Mouse (Mus musculus) gastrocnemius, adult 8-10 months (tissue): ENCODE measurements around the gene Olfr1209. TPM values are rescaled to one million over a fixed set of nuclear protein-coding genes. Genes with fewer than 3 reads are reported as not detected.

Experiments
- DNase-seq, 2 experiments: peaks; one replicate each; pipeline ENCODE4 v3.0.0; 2022; ENCODE audit warnings: low spot score in 2 of 2
- total RNA-seq, 4 experiments: library from RNA; stranded (reverse); gene quantifications; 2 replicates each; pipeline ENCODE4 v1.2.4; 2022

Gene Olfr1209
- total RNA-seq, result not detected

GRCm38 (mm10) chr2:88915057-88915456 is at the start of gene Olfr1209:
Gene Olfr1209, minus strand, starts transcription at chr2:88915157.
- no peak for DNase-seq

GRCm38 (mm10) chr2:88953669-88954068 is 38.7 kb upstream of the Olfr1209 start, which contains the start of gene Olfr1212:
Gene Olfr1212, plus strand, starts transcription at chr2:88953969.
- DNase-seq, result no peak

- no peak for DNase-seq
Observed at GRCm38 (mm10) chr2:88938011-88938410, 23.1 kb upstream of the Olfr1209 start, which contains the start of gene Olfr1211. Gene Olfr1211, minus strand, starts transcription at chr2:88938111.

DNA sequence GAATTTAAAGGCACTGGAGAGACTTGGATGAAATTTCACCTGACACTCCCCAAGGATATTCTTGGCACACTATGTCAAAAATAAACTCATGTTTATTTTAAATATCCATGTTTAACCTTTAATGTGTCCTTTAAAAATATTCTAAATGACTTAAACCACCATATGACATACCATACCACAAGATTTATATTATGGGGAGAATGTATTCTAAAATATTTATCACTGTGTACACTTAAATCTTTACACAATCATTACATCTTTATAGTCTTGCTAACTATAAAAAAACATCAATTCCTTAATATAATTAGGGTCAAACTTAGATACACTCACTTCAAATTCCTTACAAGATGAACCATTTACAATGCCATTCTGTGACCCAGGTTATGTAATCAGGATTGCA is 12.7 kb downstream of the Olfr1209 start, which contains the start of gene Olfr1208:
Olfr1208 (minus strand) TSS at position 101 of the 400 bp plus-strand sequence.
- DNase-seq, result no peak

DNA sequence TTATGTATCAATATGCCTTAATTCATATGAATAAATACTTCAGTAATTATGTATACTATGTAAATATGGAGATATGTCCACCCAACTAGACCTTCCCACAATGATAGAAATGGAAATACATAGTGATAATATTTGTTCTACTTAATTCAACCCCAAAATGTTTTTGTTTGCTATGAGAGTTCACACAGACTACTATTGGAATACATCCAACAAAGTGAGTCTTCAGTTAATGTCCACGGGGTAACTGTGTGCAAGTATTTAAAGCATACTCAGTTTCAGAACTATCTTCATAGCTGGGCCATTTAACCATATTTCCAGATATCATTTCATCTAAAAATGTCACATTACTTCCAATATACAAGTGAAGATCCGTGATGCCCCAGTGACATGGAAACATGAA is 52.0 kb downstream of the Olfr1209 start, which contains the start of gene Olfr1206:
Olfr1206 (plus strand) TSS at position 301 of the 400 bp plus-strand sequence.
- no peak for DNase-seq

Other genes with a start within 250 kb of the Olfr1209 start
- gene Olfr1193, start 239.5 kb downstream of the Olfr1209 start, total RNA-seq, result not detected
- gene Olfr1195, start 226.0 kb downstream of the Olfr1209 start, total RNA-seq, result not detected
- not detected for gene Olfr1196, start 210.6 kb downstream of the Olfr1209 start, total RNA-seq
- not detected for gene Olfr1197, start 182.8 kb downstream of the Olfr1209 start, total RNA-seq
- not detected for gene Olfr1198, start 163.8 kb downstream of the Olfr1209 start, total RNA-seq
- not detected for gene Olfr1199, start 154.7 kb downstream of the Olfr1209 start, total RNA-seq
- gene Olfr1200, start 144.7 kb downstream of the Olfr1209 start, total RNA-seq, result not detected
- gene Olfr1201, start 122.1 kb downstream of the Olfr1209 start, total RNA-seq, result not detected
- not detected for gene Olfr1202, start 100.7 kb downstream of the Olfr1209 start, total RNA-seq
- not detected for gene Olfr1205, start 85.4 kb downstream of the Olfr1209 start, total RNA-seq
- gene Olfr1204, start 65.9 kb downstream of the Olfr1209 start, total RNA-seq, result not detected
- not detected for gene Olfr1206, start 51.9 kb downstream of the Olfr1209 start, total RNA-seq
- not detected for gene Olfr1208, start 12.8 kb downstream of the Olfr1209 start, total RNA-seq
- not detected for gene Olfr1211, start 23.0 kb upstream of the Olfr1209 start, total RNA-seq
- not detected for gene Olfr1212, start 38.8 kb upstream of the Olfr1209 start, total RNA-seq
- gene Gm13762, start 65.1 kb upstream of the Olfr1209 start, total RNA-seq, result not detected
- gene Olfr1214, start 77.5 kb upstream of the Olfr1209 start, total RNA-seq, result not detected
- not detected for gene Olfr1215, start 91.8 kb upstream of the Olfr1209 start, total RNA-seq
- not detected for gene Olfr1216, start 103.2 kb upstream of the Olfr1209 start, total RNA-seq
- not detected for gene Olfr1217, start 116.9 kb upstream of the Olfr1209 start, total RNA-seq
- not detected for gene Olfr1218, start 146.0 kb upstream of the Olfr1209 start, total RNA-seq
- gene Olfr1219, start 168.4 kb upstream of the Olfr1209 start, total RNA-seq, result not detected
- not detected for gene Olfr1220, start 191.7 kb upstream of the Olfr1209 start, total RNA-seq
- gene Olfr1221, start 202.1 kb upstream of the Olfr1209 start, total RNA-seq, result not detected
- gene Olfr1222, start 217.9 kb upstream of the Olfr1209 start, total RNA-seq, result not detected
- not detected for gene Olfr1223, start 236.4 kb upstream of the Olfr1209 start, total RNA-seq
- not detected for gene Olfr1224-ps1, start 248.9 kb upstream of the Olfr1209 start, total RNA-seq